Mouse (Mus musculus) frontal cortex, adult 2 months (tissue): Measurements from ENCODE around the gene Cdc25b. TPM values are rescaled to one million over a fixed set of nuclear protein-coding genes. Genes with fewer than 3 reads are reported as not detected.

Source experiments
- DNase-seq, 2 experiments: peaks; one replicate each; pipeline ENCODE4 v3.0.0; 2022; ENCODE audit warnings: low spot score in 1 of 2; ENCODE audit errors: extremely low spot score in 1 of 2
- polyA plus RNA-seq: library from polyadenylated mRNA; depleted of rRNA; stranded (reverse); fragments of >200 nt; gene quantifications from 2 replicates; pipeline ENCODE4 v1.2.3, GENCODE M21; 2012

Cdc25b gene
- polyA plus RNA-seq, 1 experiment: 27.6 TPM

GRCm38 (mm10) chr2:131189521-131190309 lies 3.0 kb downstream of the Cdc25b start:
- DNase-seq: no peak

- DNase-seq: no peak
Observed at GRCm38 (mm10) chr2:131190344-131191004, 3.7 kb downstream of the Cdc25b start.

- DNase-seq: no peak
Observed at GRCm38 (mm10) chr2:131191005-131191390, 4.2 kb downstream of the Cdc25b start.

- no peak for DNase-seq
Observed at GRCm38 (mm10) chr2:131196606-131197316, 10.0 kb downstream of the Cdc25b start.

- DNase-seq: no peak
Observed at GRCm38 (mm10) chr2:131200710-131201109, 14.0 kb downstream of the Cdc25b start.

- no peak for DNase-seq
Observed at GRCm38 (mm10) chr2:131201262-131201661, 14.5 kb downstream of the Cdc25b start.

GRCm38 (mm10) chr2:131203816-131204409 lies 17.2 kb downstream of the Cdc25b start:
- no peak for DNase-seq

- peak; percentile 82 to 90 for DNase-seq
Observed at GRCm38 (mm10) chr2:131204410-131204981, 17.7 kb downstream of the Cdc25b start.

GRCm38 (mm10) chr2:131205521-131206182 lies 18.9 kb downstream of the Cdc25b start:
- no peak for DNase-seq

GRCm38 (mm10) chr2:131206778-131207177 lies 20.0 kb downstream of the Cdc25b start, which contains the start of gene Ap5s1:
Gene Ap5s1, plus strand, starts transcription at chr2:131207078.
- DNase-seq: no peak

GRCm38 (mm10) chr2:131208356-131208755 lies 21.6 kb downstream of the Cdc25b start:
- DNase-seq: no peak

GRCm38 (mm10) chr2:131209125-131209795 lies 22.5 kb downstream of the Cdc25b start:
- no peak for DNase-seq

- DNase-seq: peak; percentile 88 to 95
Observed at GRCm38 (mm10) chr2:131209969-131210792, 23.4 kb downstream of the Cdc25b start.

- DNase-seq: no peak
Observed at GRCm38 (mm10) chr2:131211026-131211615, 24.4 kb downstream of the Cdc25b start.

GRCm38 (mm10) chr2:131213773-131214172 lies 27.0 kb downstream of the Cdc25b start:
- no peak for DNase-seq

- DNase-seq: no peak
Observed at GRCm38 (mm10) chr2:131215941-131216858, 29.5 kb downstream of the Cdc25b start.

- DNase-seq: no peak
Observed at GRCm38 (mm10) chr2:131220030-131220429, 33.3 kb downstream of the Cdc25b start.
